Mouse (Mus musculus) kidney, embryonic 14.5 days (tissue): Measurements from ENCODE around the gene Lmntd2. TPM values are rescaled to one million over a fixed set of nuclear protein-coding genes. Genes with fewer than 3 reads are reported as not detected.

ENCODE experiments used
- ATAC-seq: fragments of 200-750 bp; cut with Nextera tagmentation; 2 replicates; pipeline ENCODE4 v1.8.0; 2017; ENCODE audit warnings: moderate number of reproducible peaks, mild to moderate bottlenecking, moderate TSS enrichment, moderate library complexity; ENCODE audit not compliant: low FRiP score, low TSS enrichment
- H3K27ac ChIP-seq: fragments of 300-500 bp; sonication (generic); 2 replicates; pipeline ENCODE4 v1.5.1; 2014; ENCODE audit warnings: low read depth, mild to moderate bottlenecking, low read length, moderate library complexity, mixed read lengths
- H3K27me3 ChIP-seq: fragments of 300-500 bp; sonication (generic); 2 replicates; pipeline ENCODE4 v1.6.1; 2014; ENCODE audit warnings: mild to moderate bottlenecking, low read length; ENCODE audit not compliant: control insufficient read depth, insufficient read depth
- H3K36me3 ChIP-seq: fragments of 300-500 bp; sonication (generic); 2 replicates; pipeline ENCODE4 v1.6.1; 2014; ENCODE audit warnings: low read length, mixed read lengths; ENCODE audit not compliant: control insufficient read depth, insufficient read depth
- H3K4me1 ChIP-seq: fragments of 300-500 bp; sonication (generic); 2 replicates; pipeline ENCODE4 v1.6.1; 2014; ENCODE audit warnings: low read length, mixed read lengths; ENCODE audit not compliant: control insufficient read depth, insufficient read depth
- H3K4me2 ChIP-seq: fragments of 300-500 bp; sonication (generic); replicated peaks from 2 replicates; pipeline ENCODE4 v1.6.1; 2014; ENCODE audit warnings: low read depth, mild to moderate bottlenecking, low read length
- H3K4me3 ChIP-seq: fragments of 300-500 bp; sonication (generic); 2 replicates; pipeline ENCODE4 v1.5.1; 2014; ENCODE audit warnings: mild to moderate bottlenecking, low read length
- H3K9ac ChIP-seq: fragments of 300-500 bp; sonication (generic); 2 replicates; pipeline ENCODE4 v1.6.1; 2014; ENCODE audit warnings: low read depth, mild to moderate bottlenecking, low read length, moderate library complexity
- H3K9me3 ChIP-seq: fragments of 300-500 bp; sonication (generic); 2 replicates; pipeline ENCODE4 v1.6.1; 2016; ENCODE audit warnings: low read length; ENCODE audit not compliant: control insufficient read depth
- WGBS: fragments of 180-500 bp; shearing (Covaris S2); extraction: QIAGEN DNeasy Blood & Tissue Kit; methylation state at CpG from one replicate; pipeline ENCODE4 v1.1.7; 2014; 5-methylcytosine and 5-hydroxymethylcytosine counted together
- microRNA counts: library from miRNA; unstranded; fragments of <30 nt; microRNA quantifications from one replicate; lab custom pipeline; 2017
- microRNA-seq: library from miRNA; unstranded; fragments of <30 nt; microRNA quantifications from one replicate; pipeline ENCODE4, GENCODE M21; 2016
- polyA plus RNA-seq: library from polyadenylated mRNA; unstranded; fragments of >200 nt; fragmentation: Nextera tagmentation; extraction: Ambion mirVana; gene quantifications from 2 replicates; pipeline ENCODE4 v1.2.1, GENCODE M21; 2014

Lmntd2 gene
- polyA plus RNA-seq, 1 experiment from 2014 or later: 3.4 TPM

DNA sequence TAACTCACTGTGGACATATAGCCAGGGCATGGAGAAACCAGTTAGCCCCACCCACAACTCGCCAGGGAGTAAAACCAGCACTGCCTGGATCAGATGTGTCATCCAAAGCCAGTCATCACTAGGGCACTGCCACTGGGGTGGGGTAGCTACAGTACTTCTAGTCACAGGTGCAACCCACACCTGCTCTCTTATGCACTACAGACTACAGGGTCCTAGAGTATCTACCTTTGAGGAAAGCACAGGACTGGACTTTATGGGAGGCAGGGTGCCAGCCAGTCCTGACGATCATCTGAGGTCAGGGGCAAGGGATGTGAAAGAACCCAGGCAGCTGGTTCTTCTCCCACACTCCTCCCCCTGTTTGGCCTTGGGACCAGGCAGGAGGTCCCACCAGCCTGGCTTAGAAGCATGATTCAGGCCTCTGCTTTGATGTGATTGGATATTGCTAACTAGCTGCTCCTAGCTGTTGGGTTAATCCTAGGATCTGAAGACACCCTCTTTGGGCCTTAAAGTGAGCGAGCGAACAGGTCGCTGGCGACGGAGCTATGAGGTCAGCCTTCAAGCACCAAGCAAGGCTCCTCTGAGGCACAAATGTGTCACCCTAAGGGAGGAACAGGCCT, 45.9 kb downstream of the Lmntd2 start:
- Histone ChIP-seq H3K36me3 (peaks cover 20% of the 10 kb centered on the region), H3K9me3 (no peaks in the 10 kb centered on the region), H3K9ac (peak overlapping the region; percentile 68), H3K4me2 (peak overlapping the region; percentile 67), H3K4me3 (peak overlapping the region; percentile 58), H3K27ac (peak overlapping the region; percentile 65), H3K27me3 (no peaks in the 10 kb centered on the region), H3K4me1 (peaks cover 13% of the 10 kb centered on the region)
- 11% methylated on average over 7 of the region's 7 CpGs for WGBS
- ATAC-seq: 0 out of 2 replicates have a peak, but pooled peaks have one; percentile 5

DNA sequence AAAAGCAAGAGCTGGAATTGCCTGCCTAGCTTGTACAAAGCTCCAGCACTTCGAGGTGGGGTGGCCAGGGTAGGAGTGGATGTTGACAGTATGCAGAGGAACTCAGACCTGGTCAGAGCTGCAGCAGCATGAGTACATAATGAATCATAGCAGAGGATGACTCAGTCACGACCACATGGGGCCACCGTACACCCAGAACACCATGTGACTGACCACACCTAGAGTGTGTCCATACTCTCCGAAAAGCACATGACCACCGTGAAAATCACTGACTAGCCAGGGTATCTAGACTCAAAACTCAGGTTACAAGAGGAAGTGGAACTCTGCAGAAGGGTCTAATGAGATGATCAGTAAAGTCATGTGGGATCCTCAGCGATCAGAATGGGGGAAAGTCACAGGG, 49.0 kb downstream of the Lmntd2 start:
- no peak overlapping the region for H3K4me3 ChIP-seq

DNA sequence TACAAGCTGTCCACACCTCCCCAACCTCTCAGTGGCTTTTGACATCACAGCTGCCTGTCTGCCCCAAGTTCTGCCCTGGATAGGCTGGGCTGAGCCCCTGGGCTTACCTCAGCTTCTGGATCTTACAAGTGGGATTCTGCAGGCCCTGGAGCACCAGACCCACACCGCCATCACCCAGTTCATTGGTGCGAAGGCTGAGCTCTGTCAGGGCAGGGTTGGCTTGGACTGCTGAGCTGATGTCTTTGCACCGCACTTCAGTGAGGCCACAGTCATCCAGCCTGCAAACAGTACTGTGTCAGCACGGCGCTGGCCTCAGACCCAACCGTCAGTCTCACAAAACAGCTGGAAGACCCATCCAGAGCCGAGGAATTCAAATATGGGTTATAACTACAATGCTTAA, 49.5 kb downstream of the Lmntd2 start:
- Histone ChIP-seq H3K27ac (no peak overlapping the region), H3K9me3 (no peaks in the 10 kb centered on the region), H3K4me2 (no peak overlapping the region), H3K9ac (no peak overlapping the region), H3K4me3 (no peak overlapping the region), H3K36me3 (peaks cover 53% of the 10 kb centered on the region), H3K27me3 (no peaks in the 10 kb centered on the region), H3K4me1 (peaks cover 13% of the 10 kb centered on the region)
- WGBS: 93% methylated on average over 7 of the region's 7 CpGs
- no peak for ATAC-seq

More for the DNA sequence above, 49.0 kb downstream of the Lmntd2 start:
- 91% methylated on average over 6 of the region's 6 CpGs for WGBS
- no peak overlapping the region for H3K27ac ChIP-seq
- H3K36me3 ChIP-seq: peaks cover 50% of the 10 kb centered on the region
- no peak for ATAC-seq
- H3K9me3 ChIP-seq: no peaks in the 10 kb centered on the region
- H3K4me1 ChIP-seq: peaks cover 13% of the 10 kb centered on the region
- no peak overlapping the region for H3K4me2 ChIP-seq
- no peaks in the 10 kb centered on the region for H3K27me3 ChIP-seq
- H3K9ac ChIP-seq: no peak overlapping the region

MicroRNAs within 50 kb of the gene (microRNA counts, 519-probe panel; counts per million panel counts)
- 5,886 counts per million, percentile 59 among the panel's probes with 10 or more counts for microRNA mmu-miR-210 (lab: Ali Mortazavi, UCI)

Small RNA genes within 50 kb of the gene (microRNA-seq; reads per million reads assigned to microRNA genes)
- 298 reads per million, percentile 68 among the genes with 10 or more reads in this experiment for gene Mir210

Other genes with a start within 250 kb of the Lmntd2 start
- 54.4 and 61.4 TPM in 2 replicates for gene Ifitm1, start 246.9 kb downstream of the Lmntd2 start, polyA plus RNA-seq
- gene Ifitm3, start 203.3 kb downstream of the Lmntd2 start, polyA plus RNA-seq: 154 and 166 TPM in 2 replicates
- 0.84 and 1.6 TPM in 2 replicates for gene Ifitm6, start 196.2 kb downstream of the Lmntd2 start, polyA plus RNA-seq
- gene Gm17387, start 184.9 kb downstream of the Lmntd2 start, polyA plus RNA-seq: not detected in 2 replicates
- gene B4galnt4, start 153.0 kb downstream of the Lmntd2 start, polyA plus RNA-seq: 13.7 and 14.4 TPM in 2 replicates
- 4.0 and 4.3 TPM in 2 replicates for gene Pkp3, start 135.9 kb downstream of the Lmntd2 start, polyA plus RNA-seq
- gene Sigirr, start 113.5 kb downstream of the Lmntd2 start, polyA plus RNA-seq: 9.5 and 11.7 TPM in 2 replicates
- gene Ano9, start 96.3 kb downstream of the Lmntd2 start, polyA plus RNA-seq: 3.0 and 4.4 TPM in 2 replicates
- 58.4 and 63.1 TPM in 2 replicates for gene Ptdss2, start 91.7 kb downstream of the Lmntd2 start, polyA plus RNA-seq
- gene Rnh1, start 41.2 kb downstream of the Lmntd2 start, polyA plus RNA-seq: 116 and 122 TPM in 2 replicates
- gene Hras, start 20.1 kb downstream of the Lmntd2 start, polyA plus RNA-seq: 97.2 and 97.8 TPM in 2 replicates
- gene Lrrc56, start 19.9 kb downstream of the Lmntd2 start, polyA plus RNA-seq: 6.7 and 9.5 TPM in 2 replicates
- 52.0 and 52.9 TPM in 2 replicates for gene Rassf7, start 1.8 kb upstream of the Lmntd2 start, polyA plus RNA-seq
- gene Phrf1, start 14.7 kb upstream of the Lmntd2 start, polyA plus RNA-seq: 48.5 and 82.6 TPM in 2 replicates
- 2.4 and 2.7 TPM in 2 replicates for gene Irf7, start 52.4 kb upstream of the Lmntd2 start, polyA plus RNA-seq
- gene Cdhr5, start 62.7 kb upstream of the Lmntd2 start, polyA plus RNA-seq: 1.7 and 3.5 TPM in 2 replicates
- gene Sct, start 65.1 kb upstream of the Lmntd2 start, polyA plus RNA-seq: 40.2 and 58.1 TPM in 2 replicates
- gene Drd4, start 77.9 kb upstream of the Lmntd2 start, polyA plus RNA-seq: 1.4 and 1.6 TPM in 2 replicates
- gene Deaf1, start 113.6 kb upstream of the Lmntd2 start, polyA plus RNA-seq: 64.0 and 79.7 TPM in 2 replicates
- gene Tmem80, start 113.7 kb upstream of the Lmntd2 start, polyA plus RNA-seq: 36.7 and 46.8 TPM in 2 replicates
- 9.6 and 18.0 TPM in 2 replicates for gene Eps8l2, start 124.8 kb upstream of the Lmntd2 start, polyA plus RNA-seq
- 321 and 322 TPM in 2 replicates for gene Taldo1, start 178.1 kb upstream of the Lmntd2 start, polyA plus RNA-seq
- 50.7 and 54.5 TPM in 2 replicates for gene Gatd1, start 200.1 kb upstream of the Lmntd2 start, polyA plus RNA-seq
- 0.46 and 1.6 TPM in 2 replicates for gene Cend1, start 215.4 kb upstream of the Lmntd2 start, polyA plus RNA-seq
- gene Slc25a22, start 223.8 kb upstream of the Lmntd2 start, polyA plus RNA-seq: 22.0 and 34.1 TPM in 2 replicates
- 9.1 and 14.1 TPM in 2 replicates for gene Pidd1, start 229.9 kb upstream of the Lmntd2 start, polyA plus RNA-seq
- 1,491 and 1,701 TPM in 2 replicates for gene Rplp2, start 233.3 kb upstream of the Lmntd2 start, polyA plus RNA-seq
- gene Pnpla2, start 241.1 kb upstream of the Lmntd2 start, polyA plus RNA-seq: 27.4 and 31.9 TPM in 2 replicates
- gene Cracr2b, start 247.0 kb upstream of the Lmntd2 start, polyA plus RNA-seq: 13.1 and 13.4 TPM in 2 replicates